Mouse (Mus musculus): ENCODE data around the gene Rbp3. TPM values are rescaled to one million over a fixed set of nuclear protein-coding genes. Genes with fewer than 3 reads are reported as not detected.

Rbp3 gene
- total RNA-seq, 2 experiments from 2014 or later: not detected

DNA sequence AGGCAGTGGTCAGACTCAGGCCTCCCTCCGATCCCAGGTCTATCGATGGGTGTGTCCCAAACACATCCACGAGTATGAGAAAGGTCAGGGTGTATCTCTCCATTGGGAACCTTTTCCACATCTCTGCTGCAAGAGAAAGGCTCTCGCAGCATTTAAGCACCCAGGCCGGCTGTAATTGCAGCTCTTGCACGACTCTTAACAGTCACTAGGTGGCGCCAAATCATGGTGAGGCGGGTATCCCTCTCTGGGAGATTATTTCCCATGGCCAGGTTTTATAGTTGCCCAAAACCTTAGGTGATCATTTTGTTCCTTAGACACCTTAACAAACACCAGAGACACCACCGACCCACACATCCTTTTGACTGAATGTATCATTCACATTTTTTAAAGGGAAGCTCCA is 5.5 kb downstream of the Rbp3 start:
- intact Hi-C loops (cut with DNase I): loop anchor here (1.0 to 10.0 kb wide), 2 partner anchors 147 to 405 kb away; no protein-coding TSS in a partner anchor
- DNase-seq: peak; percentile 63 to 77

DNA sequence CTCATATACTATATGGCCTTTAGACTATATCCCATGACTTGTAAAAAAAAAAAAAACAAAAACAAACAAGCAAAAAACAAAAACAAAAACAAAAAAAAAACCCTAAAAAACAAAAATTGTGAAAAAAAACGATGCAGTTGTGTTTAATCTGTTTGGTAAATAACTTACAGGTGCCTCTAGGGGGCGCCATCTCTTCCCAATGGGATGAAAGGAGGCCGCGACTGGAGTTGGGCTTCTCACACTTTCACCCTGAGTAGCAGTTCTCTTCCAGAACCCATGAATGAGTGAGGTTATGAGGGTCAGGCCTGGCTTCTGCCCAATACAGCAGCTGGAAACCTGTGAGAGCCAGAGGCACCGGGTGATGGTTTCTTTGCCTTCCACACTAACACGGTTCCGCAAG is 11.9 kb downstream of the Rbp3 start:
- DNase-seq: no peak
- intact Hi-C loops (cut with DNase I): loop anchor here (10.0 kb wide), 1 partner anchor 269 kb away; no protein-coding TSS in a partner anchor

DNA sequence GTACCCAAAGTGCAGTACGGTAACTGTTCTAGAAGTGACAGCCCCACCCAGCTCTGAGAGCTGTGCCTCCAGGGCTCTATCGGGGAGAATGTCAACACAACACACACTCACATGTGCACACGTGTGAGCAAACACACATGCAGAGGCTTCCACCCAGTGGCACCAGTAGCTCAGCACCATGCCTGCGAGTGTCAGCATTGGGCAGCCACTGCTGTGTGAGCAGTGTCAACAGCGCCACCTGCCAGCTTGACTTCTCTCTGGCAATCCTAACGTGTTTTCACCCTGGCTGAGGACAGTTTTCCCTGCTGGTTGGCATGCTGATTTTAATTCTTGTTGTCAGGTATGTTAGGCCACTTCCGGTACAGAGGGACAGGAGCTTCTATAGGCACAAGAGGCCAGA is 18.9 kb downstream of the Rbp3 start:
- DNase-seq: peak in 1 of 2 experiments; percentile 9
- intact Hi-C loops (cut with DNase I): no loop called here

DNA sequence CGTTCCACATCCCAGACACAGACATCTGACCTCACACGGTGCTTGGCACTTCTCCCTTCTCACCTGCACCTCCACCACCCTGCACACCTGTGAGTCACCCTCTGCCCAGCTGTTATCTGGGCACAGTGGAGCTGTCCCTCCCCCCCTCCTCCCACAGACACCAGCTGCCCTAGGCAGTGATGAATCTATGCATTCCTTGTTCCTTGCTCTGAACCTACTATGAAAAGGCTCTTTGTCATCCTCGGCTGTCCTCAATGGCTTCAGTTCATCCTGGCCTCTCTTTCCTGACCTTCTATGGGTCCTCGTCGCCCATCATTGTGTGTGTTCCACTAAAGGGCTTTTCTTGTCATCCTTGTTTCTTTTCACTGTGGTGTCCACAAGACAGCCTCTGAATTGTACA is 20.9 kb downstream of the Rbp3 start:
- intact Hi-C loops (cut with DNase I): no loop called here
- DNase-seq: no peak

DNA sequence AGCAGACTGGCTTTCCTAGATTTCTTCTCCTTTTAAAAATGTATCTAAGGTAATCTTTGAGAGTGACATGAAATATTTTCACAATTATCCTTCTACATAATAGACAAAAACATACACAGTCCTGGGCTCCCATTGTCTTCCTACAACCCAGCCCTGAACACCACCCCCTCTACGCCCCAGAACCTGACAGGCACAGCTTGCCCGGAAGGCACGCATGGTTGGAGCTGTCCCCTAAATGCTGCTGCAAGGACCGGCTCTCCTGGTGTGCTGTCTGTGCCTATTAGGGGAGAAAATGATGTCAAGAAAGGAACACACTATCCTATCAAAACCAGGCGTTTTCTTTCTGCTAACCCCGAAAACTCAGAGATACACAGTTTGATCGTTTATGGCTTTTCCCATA is 23.9 kb downstream of the Rbp3 start:
- no peak for DNase-seq
- intact Hi-C loops (cut with DNase I): no loop called here

DNA sequence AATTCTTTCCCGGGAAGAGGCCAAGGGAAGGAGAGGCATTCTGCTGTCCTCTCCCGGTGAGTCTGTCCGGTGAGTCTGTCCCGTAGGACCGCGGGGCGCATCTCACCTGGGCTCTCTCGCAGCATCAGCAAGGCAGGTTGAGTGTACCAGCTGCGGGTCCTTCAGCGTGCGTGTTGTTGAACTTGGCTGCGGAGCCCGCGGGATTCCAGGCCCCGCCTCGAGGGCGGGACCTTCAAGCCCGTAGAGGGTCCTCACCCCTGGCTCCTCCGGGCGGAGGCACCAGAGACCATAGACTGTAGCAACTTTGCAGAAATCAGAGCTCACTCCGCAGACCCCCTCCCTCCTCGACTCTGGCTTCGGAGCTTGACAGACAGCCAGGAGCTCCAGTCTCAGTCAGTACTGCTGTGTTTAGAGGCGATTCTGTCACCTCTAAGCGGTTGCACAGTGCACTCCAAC is 24.8 kb downstream of the Rbp3 start, which contains the start of gene Zfp488:
TSS of gene Zfp488 (minus strand) at position 161 of the 456 bp plus-strand sequence.
- peak in 1 of 2 experiments; percentile 6 for DNase-seq
- intact Hi-C loops (cut with DNase I): no loop called here

DNA sequence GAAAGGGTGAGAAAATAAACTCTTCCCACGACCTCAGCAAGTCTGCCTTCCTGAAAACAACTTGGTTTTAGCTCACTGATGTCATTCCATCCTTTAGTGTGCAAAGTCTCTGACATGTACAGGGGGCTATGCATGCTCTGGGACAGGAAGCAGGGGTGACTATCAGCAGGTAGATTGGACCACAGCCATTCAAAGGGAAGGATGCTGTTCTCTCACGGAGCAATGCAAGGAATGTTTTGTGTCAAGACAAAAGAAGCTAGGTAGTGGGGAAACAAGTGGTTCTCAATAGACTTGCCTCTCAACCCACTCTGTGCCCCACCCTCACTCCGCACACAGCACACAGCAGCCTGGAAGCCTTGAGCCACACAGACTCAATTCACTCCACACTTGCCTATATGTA is 35.4 kb downstream of the Rbp3 start:
- intact Hi-C loops (cut with DNase I): no loop called here
- no peak for DNase-seq

DNA sequence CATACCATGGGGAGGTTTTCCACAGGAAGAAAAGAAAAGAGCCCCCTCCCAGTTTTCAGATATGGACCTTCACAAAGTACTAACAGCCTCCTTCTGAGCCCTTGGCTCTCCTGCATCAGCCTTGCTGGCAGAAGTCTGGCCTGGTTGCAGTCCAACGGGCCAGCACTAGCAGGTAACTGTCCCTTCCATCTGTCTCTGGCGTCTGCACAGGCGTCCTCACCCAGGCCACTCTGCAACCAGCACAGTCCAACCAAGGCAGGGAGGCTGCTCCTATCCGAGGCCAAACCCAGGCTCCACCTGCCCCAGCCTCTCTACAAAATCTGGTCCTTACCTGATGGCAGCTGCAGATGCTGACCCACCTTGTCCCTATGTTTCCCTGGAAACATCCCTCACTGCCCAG is 38.2 kb downstream of the Rbp3 start:
- DNase-seq: no peak
- intact Hi-C loops (cut with DNase I): no loop called here

DNA sequence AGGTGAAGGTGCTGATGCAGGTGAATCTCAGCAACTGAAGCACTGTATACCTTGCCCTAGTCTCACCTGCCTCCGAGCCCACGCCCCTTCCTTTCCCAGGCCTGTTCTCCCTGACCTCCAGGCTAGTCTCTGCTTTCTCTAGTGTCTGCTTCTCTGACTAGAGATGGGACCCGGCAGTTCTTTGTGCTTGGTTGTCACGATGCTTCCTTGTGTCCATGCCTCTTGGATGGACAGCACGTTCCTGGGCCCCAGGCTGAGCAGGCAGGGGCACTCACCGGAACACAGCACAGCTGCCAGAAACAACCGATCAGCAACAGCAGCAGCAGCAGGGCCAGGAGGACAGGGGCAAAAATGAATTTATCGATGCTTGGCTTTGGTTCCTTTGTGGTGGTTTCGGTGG is 39.2 kb downstream of the Rbp3 start:
- DNase-seq: no peak
- intact Hi-C loops (cut with DNase I): no loop called here

DNA sequence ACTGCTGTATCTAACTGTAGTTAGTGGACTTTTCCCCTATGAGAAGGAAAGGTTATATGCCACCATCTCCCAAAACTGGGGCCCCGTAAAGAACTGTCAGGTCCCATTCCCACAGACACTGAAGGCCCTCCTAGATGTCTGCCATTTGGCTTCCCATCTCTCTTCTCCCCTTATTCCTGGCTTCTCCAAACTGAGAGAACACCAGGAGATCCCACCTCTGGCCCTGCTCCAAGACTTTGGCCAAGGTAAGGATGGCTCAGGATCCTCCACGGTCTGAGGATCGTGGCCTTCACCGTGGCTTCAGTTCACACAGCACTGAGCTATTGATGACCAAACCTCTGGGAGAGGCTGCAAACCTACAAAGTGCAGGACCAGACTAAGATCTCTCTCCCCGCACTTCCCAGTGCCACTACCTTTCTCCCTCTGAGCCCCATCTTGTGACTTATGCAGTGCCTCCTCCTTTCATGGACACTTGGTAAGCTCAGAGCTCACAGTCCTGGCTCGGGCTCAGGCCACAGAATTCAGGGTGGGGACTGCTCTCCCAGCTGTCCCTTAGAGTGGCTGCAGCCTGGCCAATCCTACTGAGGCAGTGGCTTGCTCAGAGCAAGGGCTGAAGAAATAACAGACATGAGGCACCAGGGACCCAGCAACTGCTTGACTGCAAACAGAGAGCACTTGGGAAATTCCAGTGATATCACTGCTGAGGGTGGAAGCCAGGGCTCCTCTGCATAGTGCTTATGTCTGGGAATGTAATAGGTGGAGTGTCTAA is 39.9 kb downstream of the Rbp3 start:
- intact Hi-C loops (cut with DNase I): no loop called here
- DNase-seq: peak; percentile 8 to 14

DNA sequence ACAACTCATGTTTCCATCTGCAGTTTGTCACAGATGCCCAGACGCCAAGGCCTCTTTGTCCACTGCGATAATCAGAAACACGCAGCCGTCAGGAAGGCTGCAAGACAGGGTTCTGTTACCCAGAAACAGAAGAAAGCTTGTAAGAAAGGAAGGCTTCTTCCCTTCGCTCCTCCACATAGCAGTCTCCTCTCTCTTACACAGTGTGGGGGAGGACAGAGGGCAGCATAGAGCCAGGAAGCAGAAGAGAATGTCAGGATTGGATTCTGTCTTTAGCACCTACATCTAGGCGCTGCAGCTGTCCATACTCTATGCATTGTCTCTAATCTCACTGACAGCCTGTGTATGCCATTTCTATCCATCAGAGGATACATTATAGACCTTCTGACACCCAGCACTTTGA is 43.6 kb downstream of the Rbp3 start:
- no peak for DNase-seq
- intact Hi-C loops (cut with DNase I): no loop called here

DNA sequence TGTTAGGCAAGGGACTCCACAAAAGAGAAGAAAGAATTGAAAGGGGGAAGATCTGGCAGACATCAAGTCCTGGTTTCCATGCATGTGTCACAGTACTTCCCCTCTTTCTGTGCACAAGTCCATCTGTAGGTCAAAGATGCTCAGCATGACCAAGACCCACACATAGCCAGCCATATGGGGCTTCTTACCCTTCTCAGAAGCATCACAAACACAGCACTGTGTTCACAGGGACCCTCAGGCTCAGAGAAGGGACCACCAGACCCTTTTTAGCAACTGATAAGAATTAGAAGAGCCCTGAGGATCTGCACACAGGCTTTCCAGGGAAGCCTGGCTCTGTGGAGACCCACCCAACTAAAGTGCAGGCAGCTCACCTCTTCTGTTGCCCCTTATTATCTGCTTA is 46.3 kb downstream of the Rbp3 start:
- no peak for DNase-seq
- intact Hi-C loops (cut with DNase I): no loop called here

DNA sequence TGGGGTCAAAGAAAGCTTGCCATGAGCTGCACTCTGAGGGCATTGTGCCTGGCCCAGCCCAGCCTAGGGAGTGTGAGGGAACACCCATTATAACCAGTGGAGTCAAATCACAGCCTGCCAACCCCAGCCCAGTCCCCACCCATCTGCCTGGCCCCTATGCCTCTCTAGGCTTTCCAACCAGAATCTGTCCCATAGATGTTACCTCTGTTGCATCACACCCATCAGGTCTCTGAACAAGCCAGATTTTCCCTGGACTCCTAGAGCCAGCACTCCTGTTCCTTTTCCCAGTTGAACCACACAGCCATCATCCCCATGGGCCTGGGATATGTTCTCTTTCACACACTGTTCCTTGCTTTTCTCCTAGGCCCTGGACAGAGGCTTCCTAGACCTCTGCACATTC is 47.6 kb downstream of the Rbp3 start:
- DNase-seq: no peak
- intact Hi-C loops (cut with DNase I): no loop called here

DNA sequence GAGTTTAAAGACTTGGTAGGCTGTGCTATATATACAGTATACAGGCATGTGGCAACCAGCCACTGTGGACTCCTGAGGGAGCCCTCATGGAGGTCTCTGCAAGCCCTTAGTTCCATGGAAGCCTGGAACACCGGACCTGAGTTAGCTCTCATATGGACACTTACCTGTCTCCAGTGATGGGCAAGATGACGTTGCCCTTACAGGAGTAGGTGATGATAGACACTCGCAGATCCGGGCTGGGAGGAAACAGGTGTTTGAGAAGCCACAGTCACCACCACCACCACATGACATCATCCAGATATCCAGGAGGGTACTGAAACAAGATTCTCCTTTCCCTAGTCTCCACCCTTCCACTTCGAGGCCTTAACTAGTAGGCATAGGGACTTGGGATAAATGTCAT is 48.6 kb downstream of the Rbp3 start:
- DNase-seq: no peak
- intact Hi-C loops (cut with DNase I): no loop called here

Other genes starting within 250 kb of the Rbp3 start
- gene Gdf10, start 30.4 kb upstream of the Rbp3 start, total RNA-seq (2021): 1 to 10 TPM; 2.3 to 3.2 TPM
- under 1 TPM; 0.10 to 0.17 TPM for gene Gdf2, start 13.0 kb upstream of the Rbp3 start, total RNA-seq (2021)
- gene Zfp488, start 24.8 kb downstream of the Rbp3 start, total RNA-seq (2021): under 1 TPM in 1 of 2 experiments, not detected in 1; 0.07 TPM
- not detected for gene Gm30083, start 61.2 kb downstream of the Rbp3 start, total RNA-seq (2021)
- gene Gm5460, start 62.8 kb downstream of the Rbp3 start, total RNA-seq (2021): not detected
- not detected for gene Antxrl, start 98.7 kb downstream of the Rbp3 start, total RNA-seq (2021)
- 1 to 10 TPM; 3.3 TPM for gene Anxa8, start 132.0 kb downstream of the Rbp3 start, total RNA-seq (2021)
- gene A630023A22Rik, start 148.8 kb downstream of the Rbp3 start, total RNA-seq (2021): not detected
- under 1 TPM; 0.12 TPM for gene Npy4r, start 198.5 kb downstream of the Rbp3 start, total RNA-seq (2021)
- under 1 TPM; 0.17 to 0.34 TPM for gene Gprin2, start 247.7 kb downstream of the Rbp3 start, total RNA-seq (2021)

All from heart, postnatal 10 days (tissue).